Mouse (Mus musculus) lung, embryonic 15.5 days (tissue): ENCODE measurements around the gene Rundc3b. TPM values are rescaled to one million over a fixed set of nuclear protein-coding genes. Genes with fewer than 3 reads are reported as not detected.

ENCODE experiments used
- ATAC-seq: fragments of 200-750 bp; cut with Nextera tagmentation; 2 replicates; pipeline ENCODE4 v1.8.0; 2017; ENCODE audit warnings: moderate number of reproducible peaks, borderline replicate concordance; ENCODE audit not compliant: low FRiP score, low TSS enrichment; ENCODE audit errors: extremely low read depth
- H3K27ac ChIP-seq: fragments of 300-500 bp; sonication (generic); 2 replicates; pipeline ENCODE4 v1.5.1; 2015; ENCODE audit warnings: moderate library complexity, mild to moderate bottlenecking, inconsistent platforms
- H3K27me3 ChIP-seq: fragments of 300-500 bp; sonication (generic); 2 replicates; pipeline ENCODE4 v1.6.1; 2015; ENCODE audit warnings: inconsistent platforms
- H3K36me3 ChIP-seq: fragments of 300-500 bp; sonication (generic); 2 replicates; pipeline ENCODE4 v1.6.1; 2015; ENCODE audit warnings: inconsistent platforms
- H3K4me1 ChIP-seq: fragments of 300-500 bp; sonication (generic); 2 replicates; pipeline ENCODE4 v1.6.1; 2015; ENCODE audit warnings: inconsistent platforms
- H3K4me2 ChIP-seq: fragments of 300-500 bp; sonication (generic); 2 replicates; pipeline ENCODE4 v1.6.1; 2015; ENCODE audit warnings: inconsistent platforms, mild to moderate bottlenecking, moderate library complexity
- H3K4me3 ChIP-seq: fragments of 300-500 bp; sonication (generic); 2 replicates; pipeline ENCODE4 v1.5.1; 2015; ENCODE audit warnings: mild to moderate bottlenecking, inconsistent platforms
- H3K9ac ChIP-seq: fragments of 300-500 bp; sonication (generic); 2 replicates; pipeline ENCODE4 v1.6.1; 2015; ENCODE audit warnings: inconsistent platforms
- H3K9me3 ChIP-seq: fragments of 300-500 bp; sonication (generic); 2 replicates; pipeline ENCODE4 v1.6.1; 2016; ENCODE audit warnings: inconsistent platforms
- WGBS: fragments of 180-500 bp; shearing (Covaris S2); methylation state at CpG from one replicate; pipeline ENCODE4 v1.1.7; 2015; 5-methylcytosine and 5-hydroxymethylcytosine counted together
- polyA plus RNA-seq: library from polyadenylated mRNA; unstranded; fragments of >200 nt; fragmentation: Nextera tagmentation; extraction: Ambion mirVana; gene quantifications from 2 replicates; pipeline ENCODE4 v1.2.1, GENCODE M21; 2015

Gene Rundc3b
- polyA plus RNA-seq, 1 experiment from 2014 or later = 2.7 TPM

GRCm38 (mm10) chr5:8622071-8622595, 619 bp downstream of the Rundc3b start:
- Histone ChIP-seq H3K9me3 (no peaks in the 10 kb centered on the region), H3K27me3 (no peaks in the 10 kb centered on the region), H3K36me3 (no peaks in the 10 kb centered on the region), H3K9ac (peak overlapping the region; percentile 62), H3K4me3 (peak overlapping the region; percentile 83), H3K4me1 (peaks cover 3% of the 10 kb centered on the region; the same call in 1 of the 2 replicates), H3K27ac (peak overlapping the region; percentile 27; the same call in 1 of the 2 replicates), H3K4me2 (peak overlapping the region; percentile 100)
- 0% methylated on average over 46 of the region's 49 CpGs for WGBS
- peak; percentile 69 for ATAC-seq

DNA sequence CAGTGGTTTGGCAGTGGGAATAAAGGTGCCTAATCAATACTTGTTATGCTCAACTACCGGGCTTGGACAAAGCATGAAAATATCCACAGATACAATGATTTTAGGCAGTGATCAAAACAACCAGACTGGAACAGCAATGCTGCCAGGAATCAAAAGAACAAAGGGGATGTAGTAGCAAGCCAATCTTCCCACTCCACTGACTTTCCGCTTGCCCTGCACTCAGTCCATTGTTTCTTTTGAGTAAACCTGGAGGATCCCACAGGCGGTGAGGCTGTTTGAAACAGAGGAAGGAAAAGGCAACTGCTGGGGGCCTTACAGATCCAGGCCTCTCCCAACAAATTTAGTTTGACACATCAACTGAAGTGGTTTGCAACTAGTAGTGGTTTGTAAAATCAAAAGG, 51.6 kb downstream of the Rundc3b start:
- H3K4me2 ChIP-seq = no peak overlapping the region
- no peak overlapping the region for H3K9ac ChIP-seq
- no peaks in the 10 kb centered on the region for H3K27me3 ChIP-seq
- ATAC-seq = no peak
- no peaks in the 10 kb centered on the region for H3K36me3 ChIP-seq
- H3K4me1 ChIP-seq = no peaks in the 10 kb centered on the region
- no peak overlapping the region for H3K4me3 ChIP-seq
- no peaks in the 10 kb centered on the region for H3K9me3 ChIP-seq
- WGBS = 53% methylated on average over 3 of the region's 3 CpGs
- H3K27ac ChIP-seq = no peak overlapping the region

- no peaks in the 10 kb centered on the region for H3K27me3 ChIP-seq
- H3K9ac ChIP-seq = no peak overlapping the region
- no peak overlapping the region for H3K4me2 ChIP-seq
- no peaks in the 10 kb centered on the region for H3K36me3 ChIP-seq
- no peak overlapping the region for H3K4me3 ChIP-seq
- H3K9me3 ChIP-seq = no peaks in the 10 kb centered on the region
- no peak for ATAC-seq
- 35% methylated on average over 3 of the region's 3 CpGs for WGBS
- H3K4me1 ChIP-seq = no peaks in the 10 kb centered on the region
- H3K27ac ChIP-seq = no peak overlapping the region
Observed at GRCm38 (mm10) chr5:8566867-8567266, 55.9 kb downstream of the Rundc3b start.

GRCm38 (mm10) chr5:8544512-8544911, 78.2 kb downstream of the Rundc3b start:
- no peak for ATAC-seq
- H3K27me3 ChIP-seq = no peaks in the 10 kb centered on the region
- H3K27ac ChIP-seq = no peak overlapping the region
- WGBS = 90% methylated on average over 1 of the region's 5 CpGs
- no peak overlapping the region for H3K4me2 ChIP-seq
- H3K4me3 ChIP-seq = no peak overlapping the region
- H3K9ac ChIP-seq = no peak overlapping the region
- H3K4me1 ChIP-seq = no peaks in the 10 kb centered on the region
- H3K36me3 ChIP-seq = no peaks in the 10 kb centered on the region
- no peaks in the 10 kb centered on the region for H3K9me3 ChIP-seq

DNA sequence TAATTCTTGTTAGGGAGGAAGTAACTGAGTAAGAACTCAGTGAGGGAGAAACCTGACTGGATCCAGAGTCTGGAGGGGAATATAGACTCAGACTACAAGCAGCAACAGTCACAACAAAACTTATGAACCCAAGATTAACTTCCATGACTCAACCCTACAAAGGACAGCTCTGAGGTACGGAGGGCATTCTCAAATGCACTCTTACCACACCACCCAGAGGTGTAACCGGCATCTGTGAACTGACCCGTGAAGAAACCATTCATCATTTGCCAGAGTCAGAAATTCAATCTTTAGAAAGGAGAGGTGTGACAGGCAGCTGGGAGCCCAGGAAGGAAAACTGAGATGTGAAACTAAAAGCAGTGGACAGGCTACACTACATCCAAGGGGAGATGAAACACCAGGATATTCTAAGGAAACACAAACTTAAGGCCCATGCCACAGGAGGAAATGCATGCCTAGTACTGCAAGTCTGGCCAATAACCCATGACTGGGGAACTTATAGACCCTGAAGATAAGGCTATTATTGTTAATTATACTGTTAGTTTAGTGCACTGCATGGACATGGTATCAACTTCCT, 80.0 kb downstream of the Rundc3b start:
- no peak for ATAC-seq
- no peak overlapping the region for H3K9ac ChIP-seq

DNA sequence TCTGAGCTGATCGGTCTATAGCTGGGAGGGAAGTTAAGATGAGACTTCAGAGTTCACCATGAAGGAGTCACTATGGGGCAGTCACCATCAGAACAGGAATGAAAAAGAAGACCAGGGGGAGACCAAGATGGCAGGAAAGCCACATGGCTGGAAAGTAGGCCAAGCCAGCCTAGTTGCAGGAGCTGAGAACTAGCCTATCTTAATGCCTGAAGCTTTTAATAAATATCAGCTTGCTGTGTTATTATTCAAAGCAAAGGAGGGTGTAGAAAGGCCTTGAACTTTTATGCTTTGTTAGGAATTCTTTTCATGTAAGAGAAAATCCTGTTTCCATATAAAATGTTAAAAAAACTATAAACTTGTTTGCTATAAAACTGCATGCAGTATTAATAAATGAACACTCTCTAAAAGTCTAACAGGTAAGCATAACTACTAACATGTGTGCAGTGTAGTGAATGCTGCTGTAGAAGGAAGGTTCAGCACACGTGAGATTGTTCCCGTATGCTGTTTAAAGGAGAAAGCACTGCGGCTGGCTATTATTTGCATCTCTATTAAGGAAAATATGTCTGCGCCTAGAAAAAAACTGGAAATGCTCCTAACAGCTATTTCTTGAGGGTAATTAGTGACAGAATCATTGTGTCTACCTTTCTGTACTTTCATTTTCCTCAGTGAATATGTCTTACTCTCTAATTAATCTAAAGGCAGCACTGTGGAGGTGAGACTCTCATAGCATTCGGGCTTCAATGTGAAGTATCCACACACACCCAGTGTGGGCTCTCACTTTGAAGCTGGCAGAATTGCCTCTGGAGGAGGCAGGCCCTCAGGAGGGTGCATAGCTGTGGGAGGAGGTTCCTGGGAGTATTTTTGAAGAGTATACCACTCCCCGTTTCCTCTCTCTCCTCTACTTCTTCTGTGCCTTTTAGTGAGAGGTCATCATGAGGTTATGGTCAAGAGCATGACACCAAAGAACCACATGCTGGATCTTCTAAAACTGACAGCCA, 81.3 kb downstream of the Rundc3b start:
- no peak for ATAC-seq
- Histone ChIP-seq H3K4me1 (no peaks in the 10 kb centered on the region), H3K4me2 (no peak overlapping the region), H3K4me3 (no peak overlapping the region), H3K27me3 (no peaks in the 10 kb centered on the region), H3K36me3 (no peaks in the 10 kb centered on the region), H3K27ac (no peak overlapping the region), H3K9me3 (no peaks in the 10 kb centered on the region), H3K9ac (no peak overlapping the region)
- 77% methylated on average over 7 of the region's 7 CpGs for WGBS

More for the DNA sequence above, 80.0 kb downstream of the Rundc3b start:
- H3K4me2 ChIP-seq = no peak overlapping the region
- no peaks in the 10 kb centered on the region for H3K27me3 ChIP-seq
- WGBS = 57% methylated on average over 3 of the region's 3 CpGs
- no peak overlapping the region for H3K27ac ChIP-seq
- no peaks in the 10 kb centered on the region for H3K4me1 ChIP-seq
- H3K4me3 ChIP-seq = no peak overlapping the region
- H3K36me3 ChIP-seq = no peaks in the 10 kb centered on the region
- H3K9me3 ChIP-seq = no peaks in the 10 kb centered on the region

GRCm38 (mm10) chr5:8519006-8519405, 103.7 kb downstream of the Rundc3b start:
- Histone ChIP-seq H3K9me3 (no peaks in the 10 kb centered on the region), H3K36me3 (no peaks in the 10 kb centered on the region), H3K4me1 (no peaks in the 10 kb centered on the region), H3K27me3 (no peaks in the 10 kb centered on the region), H3K9ac (no peak overlapping the region), H3K4me3 (no peak overlapping the region), H3K27ac (no peak overlapping the region), H3K4me2 (no peak overlapping the region)
- WGBS = 35% methylated on average over 3 of the region's 3 CpGs
- no peak for ATAC-seq

DNA sequence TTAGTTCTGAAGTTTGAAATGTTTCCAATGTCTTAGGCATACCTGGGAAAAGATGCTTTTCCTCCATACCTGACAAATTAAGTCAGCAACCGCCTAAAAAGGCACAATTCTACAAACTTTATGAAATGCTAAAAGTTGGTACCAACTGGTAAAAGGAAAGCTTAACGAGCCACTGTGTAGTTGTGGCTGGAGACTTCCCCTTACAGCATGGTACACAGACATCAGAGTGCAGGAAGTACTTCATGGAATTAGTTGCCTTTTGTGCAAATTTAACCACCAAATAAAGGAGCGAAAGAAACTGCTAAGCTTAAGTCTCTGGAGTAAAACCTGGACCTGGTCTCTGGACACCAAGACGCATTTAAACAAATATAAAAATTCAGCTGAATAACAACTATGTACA, 131.0 kb downstream of the Rundc3b start:
- H3K27me3 ChIP-seq = no peaks in the 10 kb centered on the region
- ATAC-seq = no peak
- no peaks in the 10 kb centered on the region for H3K36me3 ChIP-seq
- no peak overlapping the region for H3K4me2 ChIP-seq
- H3K9me3 ChIP-seq = no peaks in the 10 kb centered on the region
- 57% methylated on average over 4 of the region's 4 CpGs for WGBS
- H3K4me3 ChIP-seq = no peak overlapping the region
- no peaks in the 10 kb centered on the region for H3K4me1 ChIP-seq
- no peak overlapping the region for H3K27ac ChIP-seq
- no peak overlapping the region for H3K9ac ChIP-seq

GRCm38 (mm10) chr5:8489471-8490110, 133.2 kb downstream of the Rundc3b start:
- no peaks in the 10 kb centered on the region for H3K4me1 ChIP-seq
- ATAC-seq = peak; percentile 35; the same call in 1 of the 2 replicates

DNA sequence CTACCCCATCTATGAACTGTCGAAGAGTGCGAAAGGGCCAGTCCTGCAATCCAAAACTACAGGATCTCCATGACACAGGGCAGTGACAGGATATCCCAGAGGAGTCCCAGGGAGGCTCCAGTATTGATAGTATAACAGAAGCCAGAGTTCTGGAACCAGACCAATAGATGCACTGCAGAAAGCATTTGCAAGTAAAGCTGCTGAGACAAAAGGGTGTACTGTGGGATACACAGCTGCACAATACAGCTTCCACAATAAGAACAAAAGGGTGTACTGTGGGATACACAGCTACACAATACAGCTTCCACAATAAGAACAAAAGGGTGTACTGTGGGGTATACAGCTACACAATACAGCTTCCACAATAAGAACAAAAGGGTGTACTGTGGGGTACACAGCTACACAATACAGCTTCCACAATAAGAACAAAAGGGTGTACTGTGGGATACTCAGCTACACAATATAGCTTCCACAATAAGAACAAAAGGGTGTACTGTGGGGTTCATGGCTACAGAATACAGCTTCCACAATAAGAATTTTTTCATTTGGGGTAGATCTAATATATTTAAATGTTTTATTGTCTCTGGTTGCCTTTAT, 134.0 kb downstream of the Rundc3b start:
- Histone ChIP-seq H3K36me3 (no peaks in the 10 kb centered on the region), H3K4me3 (no peak overlapping the region), H3K9ac (no peak overlapping the region), H3K4me2 (no peak overlapping the region), H3K9me3 (no peaks in the 10 kb centered on the region), H3K27me3 (no peaks in the 10 kb centered on the region), H3K27ac (no peak overlapping the region), H3K4me1 (no peaks in the 10 kb centered on the region)
- ATAC-seq = no peak
- 95% methylated on average over 2 of the region's 2 CpGs for WGBS

More at GRCm38 (mm10) chr5:8489471-8490110, 133.2 kb downstream of the Rundc3b start:
- Histone ChIP-seq H3K27ac (no peak overlapping the region), H3K9ac (no peak overlapping the region), H3K4me2 (no peak overlapping the region), H3K36me3 (no peaks in the 10 kb centered on the region), H3K4me3 (no peak overlapping the region), H3K27me3 (no peaks in the 10 kb centered on the region), H3K9me3 (no peaks in the 10 kb centered on the region)
- 32% methylated on average over 6 of the region's 6 CpGs for WGBS

DNA sequence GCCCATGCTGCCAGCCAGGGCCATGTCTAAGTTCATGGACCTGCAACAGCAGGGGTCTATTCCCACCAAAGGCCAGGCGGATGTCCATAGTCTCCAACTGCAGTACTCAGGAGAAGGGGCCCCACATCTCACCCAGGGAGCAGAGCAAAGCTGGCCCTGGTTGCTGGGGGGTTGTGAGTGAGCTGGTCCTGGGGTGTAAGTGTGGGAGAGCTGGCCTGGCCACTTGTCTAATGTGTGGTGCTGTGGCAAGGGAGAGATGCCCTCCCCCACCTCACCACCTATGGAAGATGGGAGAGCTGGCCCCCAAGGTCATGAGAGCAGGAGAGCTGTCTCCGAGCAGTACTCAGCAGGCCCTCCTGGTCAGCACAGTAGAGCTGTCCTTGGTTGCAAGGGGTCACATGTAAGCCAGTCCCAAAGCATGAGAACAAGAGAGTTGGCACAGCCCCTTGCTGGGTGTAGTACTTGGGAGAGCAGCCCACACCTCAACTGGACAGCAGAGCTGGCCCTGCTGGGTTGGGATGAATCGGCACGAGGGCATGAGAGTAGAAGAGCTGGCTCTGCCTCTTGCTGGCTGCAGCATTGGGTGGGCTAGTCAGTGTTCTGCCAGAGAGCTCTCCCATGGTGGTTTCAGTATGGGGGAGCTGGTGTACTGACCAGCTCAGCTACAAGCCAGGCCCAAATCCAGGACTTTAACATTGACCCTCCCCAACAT, 134.6 kb downstream of the Rundc3b start:
- ATAC-seq = 0 out of 2 replicates have a peak, but pooled peaks have one; percentile 42
- 68% methylated on average over 4 of the region's 4 CpGs for WGBS

More for the DNA sequence above, 134.6 kb downstream of the Rundc3b start:
- no peak overlapping the region for H3K4me2 ChIP-seq
- no peak overlapping the region for H3K27ac ChIP-seq
- H3K27me3 ChIP-seq = no peaks in the 10 kb centered on the region
- H3K4me3 ChIP-seq = no peak overlapping the region
- no peaks in the 10 kb centered on the region for H3K36me3 ChIP-seq
- H3K9me3 ChIP-seq = no peaks in the 10 kb centered on the region
- no peak overlapping the region for H3K9ac ChIP-seq
- H3K4me1 ChIP-seq = no peaks in the 10 kb centered on the region
